ENCODE assay signal across 15 mouse cellular contexts in genomic region chr7:78652296-78652695, GRCm38 (mm10).
DNase-seq lines count a peak whose midpoint lies in the region; ATAC-seq and TF ChIP-seq lines count a peak whose summit lies in the region.
"Had no signal": no experiment of that assay in that cellular context is flagged by ENCODE, and none has a peak within 500 bp of the region (broad histone marks: within the 10 kb centered on the region; RNA-seq: fewer than 3 reads in every experiment).

No protein-coding gene starts in this region.

- intact Hi-C loops in heart, postnatal 36 days (cut with DNase I): no loop called here

- no peak overlapping the region for H3K27ac ChIP-seq in layer of hippocampus, adult 2 months
- H3K27ac ChIP-seq: forebrain, embryonic 15.5 days had no signal

- ATAC-seq in Patski: no peak
- ATAC-seq: forebrain, embryonic 15.5 days; intestine, postnatal 0 days had no signal

- H3K27me3 ChIP-seq in Patski: no peaks in the 10 kb centered on the region
- H3K27me3 ChIP-seq: forebrain, embryonic 15.5 days had no signal

- POLR2A ChIA-PET in Patski (lab: Charles Lee): no interaction called here

- TF ChIP-seq CTCF in layer of hippocampus, adult 2 months (conservative IDR thresholded peaks at IDR 0.05): peak; percentile 56
- peak; percentile 66 for TF ChIP-seq CTCF in Patski (IDR thresholded peaks at IDR 0.05)

- CTCF ChIA-PET in Patski (lab: Charles Lee): interaction anchor here (0.6 to 1.4 kb wide), 2 partner anchors 11 to 114 kb away, joined by 3 to 6 read pairs; no protein-coding TSS in a partner anchor

- in situ Hi-C loops in Patski (cut with MboI; ENCODE audit: low pct_unique_long_range_greater_than_20kb): loop anchor here (10.0 kb wide), 1 partner anchor 113 kb away; no protein-coding TSS in a partner anchor

- no peak overlapping the region for H3K4me3 ChIP-seq in layer of hippocampus, adult 2 months
- H3K4me3 ChIP-seq: forebrain, embryonic 15.5 days had no signal

- no peak for DNase-seq in layer of hippocampus, adult 2 months (ENCODE audit: low spot score in 2 of 2)
- DNase-seq in layer of hippocampus, adult 9-11 months: no peak
- peak; percentile 16 for DNase-seq in CD4-positive helper T cell, adult 2 months (ENCODE audit: low read depth, low spot score)
- no peak for DNase-seq in Patski (ENCODE audit: low read depth, low spot score)
- DNase-seq in retina, embryonic 14.5 days (ENCODE audit: low spot score): peak; percentile 22
- DNase-seq in adrenal gland, adult (ENCODE audit: inconsistent age in 2 of 2, low spot score in 1 of 2): no peak
- no peak for DNase-seq in heart, postnatal 36 days
- no peak for DNase-seq in spleen, postnatal 36 days (ENCODE audit: low spot score in 2 of 2)
- DNase-seq: adrenal gland, adult 8-10 months; cerebellum, adult 11 months; heart, postnatal 10 days; lung, postnatal 10 days; spleen, adult 18-20 months had no signal

Comparison
In these comparisons a context has a peak if more than half of its experiments do, and no peak if none do; other contexts are left out.
1. DNase-seq: peak in CD4-positive helper T cell, adult 2 months (single experiment) and retina, embryonic 14.5 days (single experiment); none in layer of hippocampus, adult 2 months (0 of 2), layer of hippocampus, adult 9-11 months (single experiment), Patski (single experiment), adrenal gland, adult (0 of 2), heart, postnatal 36 days (0 of 2) and spleen, postnatal 36 days (0 of 2).